17 mouse cellular contexts compared by ENCODE assay signal in genomic region chr4:126498601-126499000, GRCm38 (mm10). TPM values are rescaled to one million over a fixed set of nuclear protein-coding genes. Genes with fewer than 3 reads are reported as not detected.
"Had no signal": no experiment of that assay in that cellular context is flagged by ENCODE, and none has a peak within 500 bp of the region (broad histone marks: within the 10 kb centered on the region; RNA-seq: fewer than 3 reads in every experiment).

No protein-coding gene starts in this region.

- DNase-seq: gastrocnemius, postnatal 25 days; heart, adult 18-20 months; heart, postnatal 10 days; heart, postnatal 4 days; kidney, adult 11 months; kidney, adult 2 months; kidney, adult 9 months; kidney, postnatal 14 days; kidney, postnatal 36 days; layer of hippocampus, adult 9-11 months; layer of hippocampus, postnatal 36 days; left cerebral cortex, postnatal 4 days had no signal

- ATAC-seq: hindbrain, embryonic 16.5 days; inflammation-experienced regulatory T-cells, adult 6 months; intestine, embryonic 15.5 days; liver, embryonic 12.5 days had no signal

RNA-seq across cellular contexts. Expression of gene Clspn, which starts 58.1 kb away (rescaled TPM):
- total RNA-seq: gastrocnemius, adult 18-20 months had no signal
